Mouse (Mus musculus) CH12.LX (cell line): ENCODE data around the gene Tmem204. TPM values are rescaled to one million over a fixed set of nuclear protein-coding genes. Genes with fewer than 3 reads are reported as not detected.

Experiments used
- DNase-seq: peaks from one replicate; pipeline ENCODE4 v3.0.0-alpha.2; 2013; ENCODE audit errors: extremely low read depth
- H3K27ac ChIP-seq: 2 replicates; pipeline ENCODE4 v1.5.1; 2012; ENCODE audit warnings: low read depth, mild to moderate bottlenecking, control low read depth, moderate library complexity; ENCODE audit not compliant: insufficient read depth
- H3K27me3 ChIP-seq: replicated peaks from 2 replicates; pipeline ENCODE3; 2012; ENCODE audit warnings: inconsistent platforms
- H3K36me3 ChIP-seq, 2 experiments: replicated peaks in 1 of 2; 2 replicates each; pipeline versions ENCODE3 to v1.6.1; 2012; ENCODE audit warnings: inconsistent platforms in 1 of 2, low read length in 1 of 2, mild to moderate bottlenecking in 1 of 2, mixed read lengths in 1 of 2, moderate library complexity in 1 of 2; ENCODE audit not compliant: control insufficient read depth in 1 of 2, insufficient read depth in 1 of 2
- H3K4me1 ChIP-seq, 2 experiments: 2 replicates each; pipeline ENCODE4 v1.6.1; 2012; ENCODE audit warnings: inconsistent platforms in 1 of 2, moderate library complexity in 1 of 2; ENCODE audit not compliant: insufficient read depth in 2 of 2, control insufficient read depth in 1 of 2
- H3K4me2 ChIP-seq: 2 replicates; pipeline ENCODE4 v1.6.1; 2012; ENCODE audit warnings: low read depth, mild to moderate bottlenecking, control low read depth; ENCODE audit not compliant: poor library complexity, insufficient read depth, severe bottlenecking
- H3K4me3 ChIP-seq, 3 experiments: fragments of 150-350 bp in 1 of 3; sonication (generic) in 1 of 3; replicated peaks in 1 of 3; 2 replicates each; pipeline versions ENCODE3 to v1.5.1; 2011 to 2012; ENCODE audit warnings: low read depth in 2 of 3, low read length in 2 of 3, mild to moderate bottlenecking in 2 of 3, moderate library complexity in 2 of 3, control low read depth in 1 of 3, improper control_type of control experiment in 1 of 3, inconsistent platforms in 1 of 3, mixed read lengths in 1 of 3; ENCODE audit not compliant: poor library complexity in 1 of 3
- H3K79me2 ChIP-seq: replicated peaks from 2 replicates; pipeline ENCODE4 v1.6.1; 2012; ENCODE audit warnings: mild to moderate bottlenecking, moderate library complexity; ENCODE audit not compliant: control insufficient read depth, poor library complexity, insufficient read depth, severe bottlenecking; ENCODE audit errors: extremely low read depth
- H3K9ac ChIP-seq: 2 replicates; pipeline ENCODE4 v1.6.1; 2012; ENCODE audit warnings: low read depth, mild to moderate bottlenecking, control low read depth, moderate library complexity; ENCODE audit not compliant: insufficient read depth
- H3K9me3 ChIP-seq: replicated peaks from 2 replicates; pipeline ENCODE3; 2012; ENCODE audit warnings: low read length, inconsistent platforms, mixed read lengths
- BHLHE40 ChIP-seq: IDR thresholded peaks from 2 replicates; pipeline ENCODE4 v1.6.1; 2011; ENCODE audit warnings: mild to moderate bottlenecking, low read depth, low read length, improper control_type of control experiment
- CHD2 ChIP-seq: IDR thresholded peaks from 2 replicates; pipeline ENCODE4 v1.6.1; 2011; ENCODE audit warnings: low read length, improper control_type of control experiment
- CTCF ChIP-seq, 2 experiments: IDR thresholded peaks in 1 of 2; conservative IDR thresholded peaks in 1 of 2; 2 replicates each; pipeline ENCODE4 v1.5.1; 2011 to 2012; ENCODE audit warnings: low read depth in 2 of 2, low read length in 2 of 2, improper control_type of control experiment in 1 of 2, inconsistent platforms in 1 of 2, mild to moderate bottlenecking in 1 of 2, moderate library complexity in 1 of 2
- E2F4 ChIP-seq: IDR thresholded peaks from 2 replicates; pipeline ENCODE4 v1.6.1; 2011; ENCODE audit warnings: low read depth, low read length, improper control_type of control experiment; ENCODE audit not compliant: insufficient replicate concordance
- EP300 ChIP-seq: IDR thresholded peaks from 2 replicates; pipeline ENCODE4 v1.6.1; 2011; ENCODE audit warnings: low read length, improper control_type of control experiment
- GABPA ChIP-seq: IDR thresholded peaks from 2 replicates; pipeline ENCODE4 v1.6.1; 2012; ENCODE audit warnings: low read depth, low read length, improper control_type of control experiment, inconsistent platforms; ENCODE audit not compliant: insufficient replicate concordance
- HCFC1 ChIP-seq: IDR thresholded peaks from 2 replicates; pipeline ENCODE4 v1.6.1; 2012; ENCODE audit warnings: low read depth, mild to moderate bottlenecking, inconsistent platforms, low read length, improper control_type of control experiment
- JUN ChIP-seq: IDR thresholded peaks from 2 replicates; pipeline ENCODE4 v1.6.1; 2011; ENCODE audit warnings: low read depth, mild to moderate bottlenecking, low read length, improper control_type of control experiment, moderate library complexity; ENCODE audit not compliant: insufficient read depth
- JUND ChIP-seq: conservative IDR thresholded peaks from 2 replicates; pipeline ENCODE4 v1.6.1; 2011; ENCODE audit warnings: low read depth, low read length, improper control_type of control experiment
- MAFK ChIP-seq: IDR thresholded peaks from 2 replicates; pipeline ENCODE4 v1.6.1; 2011; ENCODE audit warnings: low read length, improper control_type of control experiment; ENCODE audit not compliant: insufficient replicate concordance
- MAX ChIP-seq: IDR thresholded peaks from 2 replicates; pipeline ENCODE4 v1.6.1; 2011; ENCODE audit warnings: low read length, improper control_type of control experiment
- MAZ ChIP-seq: IDR thresholded peaks from 2 replicates; pipeline ENCODE4 v1.6.1; 2012; ENCODE audit warnings: low read depth, mild to moderate bottlenecking, inconsistent platforms, low read length, improper control_type of control experiment, moderate library complexity
- MEF2A ChIP-seq: IDR thresholded peaks from 2 replicates; pipeline ENCODE4 v1.6.1; 2014; ENCODE audit warnings: low read depth, mild to moderate bottlenecking, inconsistent platforms, low read length, improper control_type of control experiment, borderline replicate concordance
- MXI1 ChIP-seq: IDR thresholded peaks from 2 replicates; pipeline ENCODE4 v1.6.1; 2011; ENCODE audit warnings: mild to moderate bottlenecking, low read depth, low read length, improper control_type of control experiment
- NELFE ChIP-seq: IDR thresholded peaks from 2 replicates; pipeline ENCODE4 v1.6.1; 2011; ENCODE audit warnings: low read depth, low read length, improper control_type of control experiment
- PAX5 ChIP-seq: IDR thresholded peaks from 2 replicates; pipeline ENCODE4 v1.6.1; 2012; ENCODE audit warnings: low read length, inconsistent platforms, mixed read lengths
- POLR2A ChIP-seq: IDR thresholded peaks from 2 replicates; pipeline ENCODE4 v1.6.1; 2011; ENCODE audit warnings: low read depth, mild to moderate bottlenecking, improper control_type of control experiment, low read length
- POLR2AphosphoS2 ChIP-seq: IDR thresholded peaks from 2 replicates; pipeline ENCODE4 v1.6.1; 2011; ENCODE audit warnings: low read depth, low read length, improper control_type of control experiment
- SIN3A ChIP-seq: IDR thresholded peaks from 2 replicates; pipeline ENCODE4 v1.6.1; 2012; ENCODE audit warnings: low read length, improper control_type of control experiment, inconsistent platforms
- TCF12 ChIP-seq: IDR thresholded peaks from 2 replicates; pipeline ENCODE4 v1.6.1; 2014; ENCODE audit warnings: low read depth, mild to moderate bottlenecking, inconsistent platforms, low read length, improper control_type of control experiment
- UBTF ChIP-seq: IDR thresholded peaks from 2 replicates; pipeline ENCODE4 v1.6.1; 2012; ENCODE audit warnings: low read depth, mild to moderate bottlenecking, inconsistent platforms, low read length, improper control_type of control experiment, moderate library complexity
- USF1 ChIP-seq: IDR thresholded peaks from 2 replicates; pipeline ENCODE4 v1.6.1; 2014; ENCODE audit warnings: low read depth, mild to moderate bottlenecking, inconsistent platforms, low read length, improper control_type of control experiment
- USF2 ChIP-seq: conservative IDR thresholded peaks from 2 replicates; pipeline ENCODE4 v1.6.1; 2011; ENCODE audit warnings: low read depth, low read length, improper control_type of control experiment
- ZC3H11A ChIP-seq: IDR thresholded peaks from 2 replicates; pipeline ENCODE4 v1.6.1; 2012; ENCODE audit warnings: low read depth, mild to moderate bottlenecking, inconsistent platforms, low read length, improper control_type of control experiment
- ZMIZ1 ChIP-seq: IDR thresholded peaks from 2 replicates; pipeline ENCODE4 v1.6.1; 2012; ENCODE audit warnings: low read depth, mild to moderate bottlenecking, inconsistent platforms, low read length, improper control_type of control experiment
- ZNF384 ChIP-seq: IDR thresholded peaks from 2 replicates; pipeline ENCODE4 v1.6.1; 2012; ENCODE audit warnings: low read depth, low read length, improper control_type of control experiment, inconsistent platforms
- dilution Hi-C: fragments of 300-500 bp; cut with MboI; formaldehyde crosslinking; loops from 2 replicates; pipeline ENCODE4 v1.14.3; 2020; ENCODE audit warnings: low sequenced_read_pairs; ENCODE audit not compliant: extremely low pct_unique_long_range_greater_than_20kb, extremely low pct_ligation_motif_present
- in situ Hi-C: fragments of 300-500 bp; cut with MboI; formaldehyde crosslinking; loops from 3 replicates; pipeline ENCODE4 v1.14.3; 2019; ENCODE audit warnings: low sequenced_read_pairs, low pct_ligation_motif_present, low pct_unique_long_range_greater_than_20kb, mixed read lengths
- polyA plus RNA-seq: library from polyadenylated mRNA; unstranded; fragments of >175 nt; gene quantifications from 2 replicates; pipeline ENCODE4 v1.2.1, GENCODE M21; 2012; ENCODE audit warnings: low read depth; ENCODE audit not compliant: insufficient read length
- total RNA-seq, 2 experiments: library from RNA; depleted of rRNA; stranded (reverse); fragments of 300-350 nt in 1 of 2; fragments of >200 nt in 1 of 2; gene quantifications; 2 replicates each; pipeline ENCODE4 v1.2.3; 2012 to 2014

Tmem204 gene
- total and polyA plus RNA-seq, 3 experiments = 1.9 TPM; not detected in 2

GRCm38 (mm10) chr17:25014841-25015570 lies 68.4 kb downstream of the Tmem204 start:
- Histone ChIP-seq H3K4me1 (peaks cover 2 to 25% of the 10 kb centered on the region in 2 experiments; a peak in 2 of 4 replicates), H3K9ac (peak overlapping the region; percentile 97), H3K36me3 (peaks cover 11 to 37% of the 10 kb centered on the region in 2 experiments), H3K79me2 (peaks cover 30% of the 10 kb centered on the region), H3K4me2 (peak overlapping the region; percentile 86), H3K27me3 (no peaks in the 10 kb centered on the region), H3K4me3 (peak overlapping the region; percentile 74 to 98 (median 97)), H3K9me3 (peaks cover 2% of the 10 kb centered on the region), H3K27ac (0 out of 2 replicates have a peak overlapping the region, but pooled peaks have one; percentile 4)
- dilution Hi-C loops (no loop called here), in situ Hi-C loops (no loop called here)
- TF ChIP-seq NELFE (no peak), JUN (no peak), USF1 (no peak), GABPA (no peak), HCFC1 (no peak), CHD2 (no peak), TCF12 (no peak), ZMIZ1 (no peak), ZNF384 (no peak), SIN3A (no peak; the same call in 1 of the 2 replicates), EP300 (no peak), E2F4 (no peak), POLR2A (no peak), JUND (no peak)
- DNase-seq = peak; percentile 27

- dilution Hi-C loops (no loop called here), in situ Hi-C loops (no loop called here)
- peak overlapping the region; percentile 54; the same call in 1 of the 2 replicates for H3K27ac ChIP-seq
- no peaks in the 10 kb centered on the region for H3K27me3 ChIP-seq
- peak overlapping the region; percentile 97 for H3K9ac ChIP-seq
- H3K79me2 ChIP-seq = peaks cover 30% of the 10 kb centered on the region
- H3K9me3 ChIP-seq = no peaks in the 10 kb centered on the region
- H3K4me1 ChIP-seq = peaks cover 2 to 25% of the 10 kb centered on the region in 2 experiments; a peak in 2 of 4 replicates
- peak overlapping the region; percentile 86 for H3K4me2 ChIP-seq
- TF ChIP-seq ZC3H11A (no peak), UBTF (peak; percentile 64; the same call in 1 of the 2 replicates), PAX5 (no peak), MAFK (no peak), ZMIZ1 (no peak), MEF2A (no peak), USF1 (no peak), MAZ (no peak), MAX (no peak), CTCF (conservative IDR thresholded peaks at IDR 0.05 in 1 of 2, IDR thresholded peaks at IDR 0.05 in 1 of 2; ENCODE audit: low read depth in 2 of 2, low read length in 2 of 2) (no peak), USF2 (no peak), POLR2A (no peak), MXI1 (peak; percentile 30; the same call in 1 of the 2 replicates), POLR2AphosphoS2 (no peak), BHLHE40 (peak; percentile 43; the same call in 1 of the 2 replicates), TCF12 (no peak)
- H3K36me3 ChIP-seq = peaks cover 8 to 39% of the 10 kb centered on the region in 2 experiments
- H3K4me3 ChIP-seq = peak overlapping the region; percentile 74 to 98 (median 97)
- DNase-seq = peak; percentile 15
These were observed 69.5 kb downstream of the Tmem204 start for GRCm38 (mm10) chr17:25013606-25014501.
